Mouse (Mus musculus): ENCODE measurements around the gene Nagpa. TPM values are rescaled to one million over a fixed set of nuclear protein-coding genes. Genes with fewer than 3 reads are reported as not detected.

Nagpa gene
- total and polyA plus RNA-seq, 3 experiments: 11.3 to 24.2 (median 15.7) TPM

DNA sequence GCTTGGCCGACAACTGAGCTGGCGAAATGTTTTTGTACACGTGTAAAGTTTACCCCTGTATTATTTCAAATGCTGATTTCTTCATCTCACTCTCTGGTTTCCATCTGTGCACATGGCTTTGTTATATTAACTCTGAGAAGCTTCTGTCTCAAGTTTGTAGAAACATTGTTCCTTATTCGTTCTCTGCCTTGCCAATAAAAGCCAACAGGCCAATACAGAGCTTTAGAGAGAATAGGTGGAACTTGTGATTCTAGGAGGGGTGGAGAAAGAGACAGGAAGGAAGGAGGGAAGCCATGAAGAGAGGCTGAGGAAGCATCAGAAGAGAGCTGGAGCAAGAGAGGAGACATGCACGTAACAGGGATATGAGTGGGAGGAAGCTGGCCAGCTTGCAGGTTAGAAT is 2.2 kb upstream of the Nagpa start:
- H3K79me2 ChIP-seq (replicated peaks; ENCODE audit: control insufficient read depth, insufficient read depth, low read length): no peaks in the 10 kb centered on the region
- H3K27me3 ChIP-seq (ENCODE audit: control insufficient read depth, insufficient read depth, low read length): no peaks in the 10 kb centered on the region
- H3K27ac ChIP-seq: no peak overlapping the region
- WGBS: 58% methylated on average over 5 of the region's 5 CpGs
- peaks cover 1% of the 10 kb centered on the region; the same call in 1 of the 2 replicates for H3K4me1 ChIP-seq (ENCODE audit: control insufficient read depth, insufficient read depth, low read length)
- no peak for DNase-seq
- H3K9ac ChIP-seq (ENCODE audit: low read depth, low read length): no peak overlapping the region
- no peak for TF ChIP-seq POLR2A (IDR thresholded peaks at IDR 0.05; ENCODE audit: insufficient read depth, low read depth, low read length)
- no peak for TF ChIP-seq EP300 (IDR thresholded peaks at IDR 0.05; ENCODE audit: insufficient read depth, low read depth, low read length)
- no peak for TF ChIP-seq CTCF (IDR thresholded peaks at IDR 0.05)
- intact Hi-C loops (cut with DNase I): no loop called here
- H3K36me3 ChIP-seq (ENCODE audit: control insufficient read depth, insufficient read depth, low read length): no peaks in the 10 kb centered on the region
- no peak overlapping the region for H3K4me3 ChIP-seq

DNA sequence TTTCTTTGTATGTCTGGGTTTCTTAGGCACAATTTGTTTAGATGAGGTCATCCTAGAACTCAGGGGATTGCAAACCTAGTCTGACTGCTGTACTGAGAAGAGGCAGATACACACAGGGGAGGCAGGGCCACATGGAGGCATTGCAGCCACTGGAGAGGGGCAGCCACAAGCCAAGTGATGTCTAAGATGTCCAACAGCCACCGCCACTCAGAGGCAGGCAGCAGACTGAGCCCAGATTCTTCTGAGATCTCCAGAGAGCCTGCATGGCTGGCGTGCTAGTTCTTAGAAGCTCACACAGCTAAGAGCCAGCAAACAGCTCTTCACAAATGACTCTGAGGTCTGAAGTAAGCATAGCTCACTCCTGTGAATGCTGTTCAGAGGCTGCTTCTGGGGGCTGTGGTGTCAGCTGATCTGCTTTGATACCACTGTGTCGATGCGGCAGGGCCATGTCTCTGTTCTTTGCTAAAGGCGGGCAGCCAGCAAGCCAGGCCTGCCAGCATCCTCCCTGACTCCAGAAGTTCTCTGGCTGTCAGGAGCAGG is 1.7 kb upstream of the Nagpa start:
- TF ChIP-seq POLR2A (IDR thresholded peaks at IDR 0.05; ENCODE audit: insufficient read depth, low read depth, low read length) (no peak), CTCF (IDR thresholded peaks at IDR 0.05) (no peak), EP300 (IDR thresholded peaks at IDR 0.05; ENCODE audit: insufficient read depth, low read depth, low read length) (no peak)
- H3K27me3 ChIP-seq (ENCODE audit: control insufficient read depth, insufficient read depth, low read length): no peaks in the 10 kb centered on the region
- no peak for DNase-seq

DNA sequence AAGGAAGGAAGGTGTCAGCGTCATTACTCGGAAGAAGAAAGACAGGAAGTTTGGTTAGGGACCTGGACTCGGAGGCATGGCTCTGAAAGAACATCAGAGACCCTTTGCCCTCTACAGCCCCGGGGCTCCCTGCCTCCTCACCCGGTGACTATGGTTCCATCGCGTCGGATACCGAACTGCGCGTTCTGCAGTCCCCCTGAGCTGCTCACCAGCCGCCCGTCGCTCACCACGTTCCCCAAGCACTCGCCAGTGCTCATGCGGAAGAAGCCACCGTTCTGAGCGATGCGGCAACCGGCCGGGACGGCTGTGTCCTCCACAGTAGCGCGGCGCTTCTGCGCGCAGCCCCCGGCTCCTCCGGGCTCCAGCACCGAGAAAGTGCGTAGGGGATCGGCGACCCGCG is 612 bp downstream of the Nagpa start:
- peak overlapping the region; percentile 64 for H3K27ac ChIP-seq
- H3K9ac ChIP-seq (ENCODE audit: low read depth, low read length): peak overlapping the region; percentile 82
- intact Hi-C loops (cut with DNase I): loop anchor here (2.0 kb wide), 2 partner anchors 32 to 52 kb away; partner anchors contain the start of gene Eef2kmt
- peaks cover 1% of the 10 kb centered on the region; the same call in 1 of the 2 replicates for H3K4me1 ChIP-seq (ENCODE audit: control insufficient read depth, insufficient read depth, low read length)
- peak overlapping the region; percentile 95 for H3K4me3 ChIP-seq
- TF ChIP-seq CTCF (IDR thresholded peaks at IDR 0.05) (no peak), EP300 (IDR thresholded peaks at IDR 0.05; ENCODE audit: insufficient read depth, low read depth, low read length) (no peak), POLR2A (IDR thresholded peaks at IDR 0.05; ENCODE audit: insufficient read depth, low read depth, low read length) (no peak)
- under 1% methylated on average over 36 of the region's 36 CpGs for WGBS
- peak; percentile 48 to 55 for DNase-seq
- H3K36me3 ChIP-seq (ENCODE audit: control insufficient read depth, insufficient read depth, low read length): no peaks in the 10 kb centered on the region
- H3K79me2 ChIP-seq (replicated peaks; ENCODE audit: control insufficient read depth, insufficient read depth, low read length): no peaks in the 10 kb centered on the region
- no peaks in the 10 kb centered on the region for H3K27me3 ChIP-seq (ENCODE audit: control insufficient read depth, insufficient read depth, low read length)

More for the DNA sequence above, 1.7 kb upstream of the Nagpa start:
- H3K36me3 ChIP-seq (ENCODE audit: control insufficient read depth, insufficient read depth, low read length): no peaks in the 10 kb centered on the region
- no peak overlapping the region for H3K4me3 ChIP-seq
- no peak overlapping the region for H3K9ac ChIP-seq (ENCODE audit: low read depth, low read length)
- intact Hi-C loops (cut with DNase I): no loop called here
- H3K79me2 ChIP-seq (replicated peaks; ENCODE audit: control insufficient read depth, insufficient read depth, low read length): no peaks in the 10 kb centered on the region
- 72% methylated on average over 5 of the region's 5 CpGs for WGBS
- H3K27ac ChIP-seq: no peak overlapping the region
- H3K4me1 ChIP-seq (ENCODE audit: control insufficient read depth, insufficient read depth, low read length): peaks cover 1% of the 10 kb centered on the region; the same call in 1 of the 2 replicates

DNA sequence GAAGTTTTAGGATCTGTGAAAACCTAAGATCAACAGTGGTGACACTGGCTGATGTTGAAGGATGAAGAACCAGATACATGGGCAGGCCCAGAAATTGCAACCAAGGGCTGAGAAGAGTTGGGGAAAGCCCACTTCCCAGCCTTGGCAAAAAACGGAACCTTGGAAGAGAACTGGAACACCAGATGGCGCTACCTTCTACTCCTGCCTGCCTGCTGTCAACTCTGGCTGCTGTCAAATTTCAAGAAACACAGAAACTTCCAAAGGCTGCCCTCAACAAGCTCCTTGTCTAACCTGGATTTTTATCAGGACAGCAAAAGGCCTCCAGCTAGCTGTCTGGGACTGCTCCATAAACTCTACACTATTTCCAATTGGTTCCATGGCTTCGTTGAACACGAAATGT is 1.1 kb downstream of the Nagpa start:
- WGBS: 12% methylated on average over 4 of the region's 4 CpGs
- H3K36me3 ChIP-seq (ENCODE audit: control insufficient read depth, insufficient read depth, low read length): no peaks in the 10 kb centered on the region
- TF ChIP-seq CTCF (IDR thresholded peaks at IDR 0.05) (peak; percentile 87), EP300 (IDR thresholded peaks at IDR 0.05; ENCODE audit: insufficient read depth, low read depth, low read length) (0 out of 2 replicates have a peak, but pooled peaks have one; percentile 43), POLR2A (IDR thresholded peaks at IDR 0.05; ENCODE audit: insufficient read depth, low read depth, low read length) (no peak)
- H3K79me2 ChIP-seq (replicated peaks; ENCODE audit: control insufficient read depth, insufficient read depth, low read length): no peaks in the 10 kb centered on the region
- H3K9ac ChIP-seq (ENCODE audit: low read depth, low read length): no peak overlapping the region
- peak overlapping the region; percentile 24 for H3K27ac ChIP-seq
- peak overlapping the region; percentile 95 for H3K4me3 ChIP-seq
- H3K4me1 ChIP-seq (ENCODE audit: control insufficient read depth, insufficient read depth, low read length): peaks cover 1% of the 10 kb centered on the region; the same call in 1 of the 2 replicates
- DNase-seq: peak; percentile 59 to 60
- H3K27me3 ChIP-seq (ENCODE audit: control insufficient read depth, insufficient read depth, low read length): no peaks in the 10 kb centered on the region
- intact Hi-C loops (cut with DNase I): loop anchor here (1.0 to 2.0 kb wide), 3 partner anchors 32 to 52 kb away; partner anchors contain the start of gene Eef2kmt

DNA sequence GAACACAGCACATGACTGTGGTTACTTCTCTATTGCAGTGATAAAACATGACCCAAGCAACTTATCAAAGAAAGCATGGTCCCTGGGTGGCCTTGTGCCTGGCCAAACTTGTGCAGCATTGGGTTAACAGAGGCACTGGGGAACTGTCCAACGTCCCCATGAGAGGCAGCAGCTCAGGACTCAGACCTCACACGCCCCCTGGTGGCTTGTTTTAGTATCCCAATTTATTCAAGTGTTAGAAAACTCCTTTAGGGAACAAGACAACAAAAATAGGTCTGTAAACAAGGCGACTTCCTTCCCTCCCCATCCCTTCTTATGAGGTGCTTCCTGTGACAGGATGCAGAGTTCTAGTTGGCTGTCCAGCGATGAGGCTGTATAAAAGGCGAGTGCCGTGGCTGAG is 8.7 kb downstream of the Nagpa start:
- intact Hi-C loops (cut with DNase I): loop anchor here (2.0 kb wide), 1 partner anchor 48 kb away; the partner anchor contains the start of gene Sec14l5
- no peak overlapping the region for H3K4me3 ChIP-seq

DNA sequence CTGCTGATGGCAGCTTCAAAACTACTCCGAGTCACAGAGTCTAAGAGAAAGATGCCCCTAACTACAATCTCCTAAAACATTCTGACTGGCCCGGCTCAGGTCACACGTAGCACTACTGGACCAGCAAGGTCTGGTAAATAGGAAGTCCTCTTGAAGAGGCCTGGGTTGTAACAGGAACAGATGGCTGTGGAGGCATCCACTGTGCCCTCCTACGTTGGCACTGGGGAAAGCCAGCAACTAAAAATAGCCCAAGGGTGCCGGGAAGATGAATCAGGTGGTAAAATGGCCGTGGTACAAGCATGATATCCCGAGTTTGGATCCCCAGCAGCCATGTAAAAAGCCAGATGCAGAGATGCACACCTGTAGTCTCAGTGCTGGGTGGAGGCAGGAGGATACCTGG is 17.6 kb downstream of the Nagpa start:
- 48% methylated on average over 7 of the region's 7 CpGs for WGBS
- H3K36me3 ChIP-seq (ENCODE audit: control insufficient read depth, insufficient read depth, low read length): no peaks in the 10 kb centered on the region
- H3K27ac ChIP-seq: peak overlapping the region; percentile 59
- no peak for TF ChIP-seq CTCF (IDR thresholded peaks at IDR 0.05)
- 0 out of 2 replicates have a peak, but pooled peaks have one; percentile 60 for TF ChIP-seq EP300 (IDR thresholded peaks at IDR 0.05; ENCODE audit: insufficient read depth, low read depth, low read length)
- intact Hi-C loops (cut with DNase I): no loop called here
- no peaks in the 10 kb centered on the region for H3K27me3 ChIP-seq (ENCODE audit: control insufficient read depth, insufficient read depth, low read length)
- H3K79me2 ChIP-seq (replicated peaks; ENCODE audit: control insufficient read depth, insufficient read depth, low read length): no peaks in the 10 kb centered on the region
- peaks cover 1% of the 10 kb centered on the region; the same call in 1 of the 2 replicates for H3K4me1 ChIP-seq (ENCODE audit: control insufficient read depth, insufficient read depth, low read length)
- no peak overlapping the region for H3K4me3 ChIP-seq
- H3K9ac ChIP-seq (ENCODE audit: low read depth, low read length): no peak overlapping the region
- DNase-seq: peak in 1 of 2 experiments; percentile 59

More for the DNA sequence above, 8.7 kb downstream of the Nagpa start:
- Histone ChIP-seq H3K79me2 (replicated peaks; ENCODE audit: control insufficient read depth, insufficient read depth, low read length) (no peaks in the 10 kb centered on the region), H3K36me3 (ENCODE audit: control insufficient read depth, insufficient read depth, low read length) (no peaks in the 10 kb centered on the region), H3K27me3 (ENCODE audit: control insufficient read depth, insufficient read depth, low read length) (no peaks in the 10 kb centered on the region), H3K9ac (ENCODE audit: low read depth, low read length) (no peak overlapping the region), H3K27ac (no peak overlapping the region; the same call in 1 of the 2 replicates), H3K4me1 (ENCODE audit: control insufficient read depth, insufficient read depth, low read length) (no peaks in the 10 kb centered on the region; the same call in 1 of the 2 replicates)
- TF ChIP-seq CTCF (IDR thresholded peaks at IDR 0.05): peak; percentile 85
- TF ChIP-seq EP300 (IDR thresholded peaks at IDR 0.05; ENCODE audit: insufficient read depth, low read depth, low read length): no peak
- WGBS: 19% methylated on average over 6 of the region's 6 CpGs
- peak; percentile 36 to 46 for DNase-seq

All from heart, adult 2 months (tissue).